In genomic region chr5:142905038-142905695, GRCm38 (mm10) we compare ENCODE assay signal across 8 mouse cellular contexts. TPM values are rescaled to one million over a fixed set of nuclear protein-coding genes. Genes with fewer than 3 reads are reported as not detected.
A peak's percentile ranks its signal among the peaks of the same experiment; 100 is the strongest.
DNase-seq lines count a peak whose midpoint lies in the region; ATAC-seq and TF ChIP-seq lines count a peak whose summit lies in the region.

No protein-coding gene starts in this region.

- H3K4me2 ChIP-seq in heart, embryonic 14.5 days (ENCODE audit: low read length), result peak overlapping the region; percentile 91
- H3K4me2 ChIP-seq in liver, embryonic 16.5 days (ENCODE audit: low read depth, low read length), result peak overlapping the region; percentile 71

- H3K27me3 ChIP-seq in kidney, adult 2 months (replicated peaks; ENCODE audit: control insufficient read depth, insufficient read depth, low read length), result no peaks in the 10 kb centered on the region
- no peaks in the 10 kb centered on the region for H3K27me3 ChIP-seq in G1E (ENCODE audit: insufficient read depth, low read length)
- H3K27me3 ChIP-seq in heart, embryonic 14.5 days (ENCODE audit: control insufficient read depth, insufficient read depth, low read length), result no peaks in the 10 kb centered on the region
- H3K27me3 ChIP-seq in liver, embryonic 16.5 days (ENCODE audit: control insufficient read depth, insufficient read depth, low read depth, low read length), result no peaks in the 10 kb centered on the region

- H3K4me1 ChIP-seq in kidney, adult 2 months (ENCODE audit: control insufficient read depth, insufficient read depth, low read length), result peaks cover 33% of the 10 kb centered on the region
- peaks cover 70% of the 10 kb centered on the region for H3K4me1 ChIP-seq in G1E (ENCODE audit: insufficient read depth, low read depth, low read length)
- H3K4me1 ChIP-seq in heart, embryonic 14.5 days (ENCODE audit: control insufficient read depth in 2 of 2, insufficient read depth in 2 of 2, low read length in 2 of 2), result peaks cover 33 to 44% of the 10 kb centered on the region in 2 experiments
- peaks cover 45% of the 10 kb centered on the region for H3K4me1 ChIP-seq in liver, embryonic 16.5 days (ENCODE audit: control insufficient read depth, low read depth, low read length)

- H3K9ac ChIP-seq in heart, embryonic 14.5 days (ENCODE audit: low read length), result peak overlapping the region; percentile 100
- peak overlapping the region; percentile 100 for H3K9ac ChIP-seq in liver, embryonic 16.5 days (ENCODE audit: low read depth, low read length)

- peak overlapping the region; percentile 80 for H3K4me3 ChIP-seq in kidney, adult 2 months (ENCODE audit: insufficient read depth, low read depth, low read length)
- H3K4me3 ChIP-seq in G1E (ENCODE audit: low read depth, low read length), result peak overlapping the region; percentile 100
- peak overlapping the region; percentile 77 to 100 for H3K4me3 ChIP-seq in heart, embryonic 14.5 days (ENCODE audit: control insufficient read depth in 1 of 2, insufficient read depth in 1 of 2, low read depth in 1 of 2, low read length in 2 of 2)
- peak overlapping the region; percentile 99 for H3K4me3 ChIP-seq in liver, embryonic 16.5 days (ENCODE audit: low read depth, low read length)

- intact Hi-C loops in gastrocnemius, postnatal 36 days (cut with DNase I), result loop anchor here (1.0 kb wide), 1 partner anchor 27 kb away; no protein-coding TSS in a partner anchor

- no peak for TF ChIP-seq POLR2A in kidney, adult 2 months (IDR thresholded peaks at IDR 0.05; ENCODE audit: low read depth, low read length)

- no peaks in the 10 kb centered on the region for H3K9me3 ChIP-seq in G1E (replicated peaks)
- no peaks in the 10 kb centered on the region for H3K9me3 ChIP-seq in heart, embryonic 14.5 days (ENCODE audit: control insufficient read depth, low read length)
- no peaks in the 10 kb centered on the region for H3K9me3 ChIP-seq in liver, embryonic 16.5 days (replicated peaks; ENCODE audit: control insufficient read depth, low read length)

- DNase-seq in kidney, adult 2 months, result no peak
- no peak for DNase-seq in kidney, postnatal 25 days
- DNase-seq in G1E (ENCODE audit: low spot score), result no peak
- DNase-seq in gastrocnemius, postnatal 36 days, result no peak
- no peak for DNase-seq in layer of hippocampus, adult 9-10 months (ENCODE audit: low spot score)

- peaks cover 16% of the 10 kb centered on the region; the same call in 1 of the 2 replicates for H3K36me3 ChIP-seq in kidney, adult 2 months (ENCODE audit: control insufficient read depth, insufficient read depth, low read length)
- peaks cover 55% of the 10 kb centered on the region for H3K36me3 ChIP-seq in G1E (replicated peaks)
- peaks cover 56% of the 10 kb centered on the region for H3K36me3 ChIP-seq in heart, embryonic 14.5 days (ENCODE audit: control insufficient read depth, insufficient read depth, low read length)
- H3K36me3 ChIP-seq in liver, embryonic 16.5 days (ENCODE audit: control insufficient read depth, insufficient read depth), result peaks cover 49% of the 10 kb centered on the region

- no peak for TF ChIP-seq CTCF in kidney, adult 2 months (conservative IDR thresholded peaks at IDR 0.05; ENCODE audit: insufficient read depth, insufficient read length, low read depth, low read length)
- TF ChIP-seq CTCF in G1E (IDR thresholded peaks at IDR 0.05; ENCODE audit: low read depth, low read length), result no peak

- 1% methylated on average over 27 of the region's 27 CpGs for WGBS in kidney, adult 2 months
- WGBS in heart, embryonic 14.5 days, result under 1% methylated on average over 27 of the region's 27 CpGs
- WGBS in liver, embryonic 16.5 days (ENCODE audit: insufficient replicate concordance), result 3% methylated on average over 27 of the region's 27 CpGs

- H3K27ac ChIP-seq in kidney, adult 2 months (ENCODE audit: insufficient read depth, low read depth, low read length), result peak overlapping the region; percentile 63
- H3K27ac ChIP-seq in heart, embryonic 14.5 days (replicated peaks in 1 of 2; ENCODE audit: control insufficient read depth in 1 of 2, insufficient read depth in 1 of 2, low read depth in 2 of 2, low read length in 2 of 2), result peak overlapping the region; percentile 99 to 100
- peak overlapping the region; percentile 100 for H3K27ac ChIP-seq in liver, embryonic 16.5 days (ENCODE audit: low read length)

- no peak for ATAC-seq in G1E (ENCODE audit: extremely low read depth, insufficient number of reproducible peaks, low FRiP score, poor library complexity, severe bottlenecking)
- 0 out of 2 replicates have a peak, but pooled peaks have one; percentile 0 for ATAC-seq in heart, embryonic 14.5 days (ENCODE audit: insufficient number of reproducible peaks, insufficient read depth, low FRiP score, low read depth)
- no peak for ATAC-seq in liver, embryonic 16.5 days (ENCODE audit: low read depth)
- ATAC-seq in monocyte, adult 5-6 weeks (replicated peaks; ENCODE audit: insufficient number of reproducible peaks, low FRiP score, low TSS enrichment, poor library complexity, severe bottlenecking), result no peak

RNA-seq across cellular contexts. Expression of gene Actb, which starts 1.4 kb away (rescaled TPM):
- 2,111 and 2,511 TPM in 2 replicates for polyA plus RNA-seq in kidney, adult 2 months (2012; rRNA removed)
- total RNA-seq in G1E (2014; fragmentation: Nextera tagmentation) (5,110 and 5,465 TPM in 2 replicates), G1E (2017) (4,783 and 4,919 TPM in 2 replicates)
- 1,879 and 3,214 TPM in 2 replicates for polyA plus RNA-seq in G1E (2012)
- polyA plus RNA-seq in heart, embryonic 14.5 days (2014; fragmentation: Nextera tagmentation; extraction: Ambion mirVana), result 5,159 and 5,554 TPM in 2 replicates
- polyA plus RNA-seq in liver, embryonic 16.5 days (2015; fragmentation: Nextera tagmentation; extraction: Ambion mirVana), result 6,197 and 6,568 TPM in 2 replicates
- 100 to 1,000 TPM; 427 to 440 TPM for total RNA-seq in gastrocnemius, postnatal 36 days (2021)
- total RNA-seq in monocyte, adult 5-6 weeks (2017), result 6,587 to 7,071 TPM (median 6,776 TPM) in 3 replicates

RNA-seq across cellular contexts. Expression of gene Fbxl18, which starts 9.9 kb away (rescaled TPM):
- 11.5 and 17.2 TPM in 2 replicates for polyA plus RNA-seq in kidney, adult 2 months (2012; rRNA removed)
- total RNA-seq in G1E (2014; fragmentation: Nextera tagmentation), result 10.8 and 16.2 TPM in 2 replicates
- total RNA-seq in G1E (2017), result 4.6 and 5.5 TPM in 2 replicates
- polyA plus RNA-seq in G1E (2012), result 14.8 and 21.3 TPM in 2 replicates
- polyA plus RNA-seq in heart, embryonic 14.5 days (2014; fragmentation: Nextera tagmentation; extraction: Ambion mirVana), result 5.5 and 7.2 TPM in 2 replicates
- polyA plus RNA-seq in liver, embryonic 16.5 days (2015; fragmentation: Nextera tagmentation; extraction: Ambion mirVana), result 2.7 TPM in 2 replicates
- total RNA-seq in gastrocnemius, postnatal 36 days (2021), result 1 to 10 TPM; 5.7 to 6.0 TPM
- total RNA-seq in monocyte, adult 5-6 weeks (2017), result 1.6 to 3.6 TPM (median 2.3 TPM) in 3 replicates

RNA-seq across cellular contexts. Expression of gene Fscn1, which starts 55.0 kb away (rescaled TPM):
- polyA plus RNA-seq in kidney, adult 2 months (2012; rRNA removed), result 23.1 and 28.5 TPM in 2 replicates
- total RNA-seq in G1E (2014; fragmentation: Nextera tagmentation) (not detected in 2 replicates), G1E (2017) (0.99 TPM in 1 of 2 replicates, not detected in the other)
- polyA plus RNA-seq in G1E (2012), result 0.06 TPM in 1 of 2 replicates, not detected in the other
- 120 and 124 TPM in 2 replicates for polyA plus RNA-seq in heart, embryonic 14.5 days (2014; fragmentation: Nextera tagmentation; extraction: Ambion mirVana)
- 19.6 and 20.4 TPM in 2 replicates for polyA plus RNA-seq in liver, embryonic 16.5 days (2015; fragmentation: Nextera tagmentation; extraction: Ambion mirVana)
- total RNA-seq in gastrocnemius, postnatal 36 days (2021), result 10 to 100 TPM in 1 of 2 experiments, 1 to 10 TPM in 1; 9.8 to 12.0 TPM
- total RNA-seq in monocyte, adult 5-6 weeks (2017), result 1.2 TPM in 1 of 3 replicates, not detected in the others

Comparison
In these comparisons a context has a peak if more than half of its experiments do, and no peak if none do; other contexts are left out.
1. RNA of gene Fscn1, which starts 55.0 kb away (polyA plus RNA-seq): 120 to 124 TPM in heart, embryonic 14.5 days, 23.1 to 28.5 TPM in kidney, adult 2 months and 19.6 to 20.4 TPM in liver, embryonic 16.5 days; 0.06 TPM in G1E; every median in the first group is over 10 times any median in the second.
2. Peak in every context shown above with its lines, with median percentiles within 50 percentile points of each other: H3K27ac ChIP-seq and H3K4me3 ChIP-seq.